Mouse (Mus musculus) urinary bladder, adult 18-20 months (tissue): ENCODE results near the gene Tdrd1.

Source experiments
- DNase-seq, 2 experiments: peaks; one replicate each; pipeline ENCODE4 v3.0.0; 2022; ENCODE audit warnings: low spot score in 2 of 2, mixed read lengths in 2 of 2

Tdrd1 gene

DNA sequence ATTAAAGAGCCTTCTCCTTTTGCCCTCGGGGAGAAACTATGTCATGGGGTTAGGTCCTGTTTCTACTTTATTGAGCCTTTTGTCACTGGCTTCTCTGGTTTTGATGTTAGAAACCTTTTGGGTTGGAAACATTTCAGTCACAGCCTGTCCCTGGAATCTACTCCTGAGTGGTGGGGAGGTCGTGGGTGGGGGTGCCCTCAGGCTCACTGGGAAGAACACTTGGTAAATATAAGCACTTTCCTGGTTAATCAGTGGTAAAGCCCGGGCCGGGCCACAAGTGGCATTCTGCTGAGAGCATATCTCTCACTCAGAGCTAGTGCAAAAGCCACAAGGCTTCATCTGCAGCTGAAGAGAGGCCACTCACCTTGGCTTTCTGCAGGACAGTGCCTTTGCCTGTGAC is 87.8 kb downstream of the Tdrd1 start:
- no peak for DNase-seq

DNA sequence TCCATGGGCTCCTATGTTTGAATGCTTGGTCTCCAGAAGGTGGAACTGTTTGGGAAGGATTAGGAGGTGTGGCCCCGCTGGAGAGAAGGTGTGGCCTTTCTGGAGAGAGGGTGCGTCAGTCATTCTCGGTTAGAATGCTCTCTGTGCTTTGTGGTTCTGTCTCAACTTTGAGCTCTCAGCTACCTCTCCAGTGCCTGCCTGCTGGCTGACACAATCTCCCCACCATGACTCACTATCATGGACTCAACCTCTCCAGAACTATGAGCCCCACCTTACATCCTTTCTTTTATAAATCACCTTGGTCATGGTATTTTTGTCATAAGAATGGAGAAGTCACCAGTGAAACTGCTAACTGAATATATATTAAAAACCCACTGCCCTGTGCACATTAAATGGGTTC is 88.6 kb downstream of the Tdrd1 start:
- DNase-seq, result no peak

DNA sequence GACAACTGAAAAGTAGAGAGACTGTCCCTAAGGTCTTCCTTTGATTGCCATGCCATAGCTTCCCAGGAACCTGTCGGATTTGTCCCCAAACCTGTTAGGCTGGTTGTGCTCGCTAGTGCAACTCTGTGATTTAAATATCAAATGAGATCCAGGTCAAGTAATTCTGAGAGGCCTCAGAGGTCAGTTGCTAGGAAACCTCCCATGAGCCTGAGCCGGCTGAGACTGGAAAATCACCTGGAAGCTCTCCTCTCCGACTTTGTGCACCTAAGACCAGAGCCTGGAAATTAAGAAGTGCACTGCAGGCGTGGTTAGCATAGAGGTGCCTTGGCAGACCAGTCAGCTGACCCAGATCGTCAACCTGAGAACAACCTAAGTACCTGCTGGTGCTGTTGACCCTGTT is 89.1 kb downstream of the Tdrd1 start:
- no peak for DNase-seq
